Mouse (Mus musculus) lung, embryonic 14.5 days (tissue): ENCODE results near the gene Fitm1. TPM values are rescaled to one million over a fixed set of nuclear protein-coding genes. Genes with fewer than 3 reads are reported as not detected.

Experiments
- ATAC-seq: fragments of 200-750 bp; cut with Nextera tagmentation; 2 replicates; pipeline ENCODE4 v1.8.0; 2017; ENCODE audit warnings: mild to moderate bottlenecking, moderate TSS enrichment, moderate library complexity; ENCODE audit not compliant: insufficient read depth
- DNase-seq: peaks from one replicate; pipeline ENCODE4 v3.0.0-alpha.2; 2015
- H3K27ac ChIP-seq: fragments of 300-500 bp; sonication (generic); 2 replicates; pipeline ENCODE4 v1.5.1; 2014; ENCODE audit warnings: low read depth, mild to moderate bottlenecking, moderate library complexity
- H3K27me3 ChIP-seq: fragments of 300-500 bp; sonication (generic); 2 replicates; pipeline ENCODE4 v1.6.1; 2014; ENCODE audit warnings: low read length, control low read depth; ENCODE audit not compliant: insufficient read depth
- H3K36me3 ChIP-seq: fragments of 300-500 bp; sonication (generic); 2 replicates; pipeline ENCODE4 v1.6.1; 2014; ENCODE audit warnings: control low read depth; ENCODE audit not compliant: insufficient read depth
- H3K4me1 ChIP-seq: fragments of 300-500 bp; sonication (generic); 2 replicates; pipeline ENCODE4 v1.6.1; 2014; ENCODE audit warnings: antibody characterized with exemption, control low read depth; ENCODE audit not compliant: insufficient read depth
- H3K4me2 ChIP-seq: fragments of 300-500 bp; sonication (generic); 2 replicates; pipeline ENCODE4 v1.6.1; 2014; ENCODE audit warnings: mild to moderate bottlenecking
- H3K4me3 ChIP-seq: fragments of 300-500 bp; sonication (generic); 2 replicates; pipeline ENCODE4 v1.5.1; 2014; ENCODE audit warnings: low read depth, low read length
- H3K9ac ChIP-seq: fragments of 300-500 bp; sonication (generic); 2 replicates; pipeline ENCODE4 v1.6.1; 2014
- H3K9me3 ChIP-seq: fragments of 300-500 bp; sonication (generic); 2 replicates; pipeline ENCODE4 v1.6.1; 2016; ENCODE audit warnings: low read depth, low read length, control low read depth
- CTCF ChIP-seq: IDR thresholded peaks from 2 replicates; pipeline ENCODE4 v1.5.1; 2016; ENCODE audit warnings: antibody characterized with exemption, low read depth
- WGBS: fragments of 180-500 bp; shearing (Covaris S2); extraction: QIAGEN DNeasy Blood & Tissue Kit; methylation state at CpG from one replicate; pipeline ENCODE4 v1.1.7; 2014; 5-methylcytosine and 5-hydroxymethylcytosine counted together
- polyA plus RNA-seq: library from polyadenylated mRNA; unstranded; fragments of >200 nt; fragmentation: Nextera tagmentation; extraction: Ambion mirVana; gene quantifications from 2 replicates; pipeline ENCODE4 v1.2.1, GENCODE M21; 2014

Gene Fitm1
- polyA plus RNA-seq, 1 experiment from 2014 or later = 0.76 TPM

GRCm38 (mm10) chr14:55585566-55585960 lies 10.1 kb downstream of the Fitm1 start:
- DNase-seq (no peak), ATAC-seq (no peak)
- Histone ChIP-seq H3K4me3 (no peak overlapping the region; the same call in 1 of the 2 replicates), H3K9ac (no peak overlapping the region), H3K27me3 (no peaks in the 10 kb centered on the region), H3K27ac (peak overlapping the region; percentile 24; the same call in 1 of the 2 replicates), H3K36me3 (peaks cover 21% of the 10 kb centered on the region), H3K9me3 (no peaks in the 10 kb centered on the region), H3K4me2 (peak overlapping the region; percentile 81), H3K4me1 (0 out of 2 replicates have a peak, but pooled peaks cover 6% of the 10 kb centered on the region)
- 47% methylated on average over 6 of the region's 6 CpGs for WGBS
- no peak for TF ChIP-seq CTCF

- WGBS = 86% methylated on average over 2 of the region's 2 CpGs
- no peaks in the 10 kb centered on the region for H3K9me3 ChIP-seq
Observed at GRCm38 (mm10) chr14:55586149-55586548, 10.7 kb downstream of the Fitm1 start.

GRCm38 (mm10) chr14:55589271-55589670 lies 13.9 kb downstream of the Fitm1 start:
- WGBS = 98% methylated on average over 5 of the region's 5 CpGs
- Histone ChIP-seq H3K27me3 (no peaks in the 10 kb centered on the region), H3K4me3 (no peak overlapping the region), H3K9ac (no peak overlapping the region), H3K9me3 (no peaks in the 10 kb centered on the region), H3K4me2 (no peak overlapping the region), H3K27ac (no peak overlapping the region), H3K36me3 (peaks cover 19% of the 10 kb centered on the region), H3K4me1 (peaks cover 12% of the 10 kb centered on the region; the same call in 1 of the 2 replicates)
- ATAC-seq (no peak), DNase-seq (no peak)
- no peak for TF ChIP-seq CTCF

More at GRCm38 (mm10) chr14:55586149-55586548, 10.7 kb downstream of the Fitm1 start:
- peak overlapping the region; percentile 24; the same call in 1 of the 2 replicates for H3K27ac ChIP-seq
- TF ChIP-seq CTCF = no peak
- DNase-seq (no peak), ATAC-seq (no peak)
- peaks cover 15% of the 10 kb centered on the region for H3K36me3 ChIP-seq
- no peaks in the 10 kb centered on the region for H3K27me3 ChIP-seq
- H3K9ac ChIP-seq = no peak overlapping the region
- 0 out of 2 replicates have a peak, but pooled peaks cover 6% of the 10 kb centered on the region for H3K4me1 ChIP-seq
- H3K4me2 ChIP-seq = no peak overlapping the region
- H3K4me3 ChIP-seq = no peak overlapping the region

- H3K9me3 ChIP-seq = no peaks in the 10 kb centered on the region
- ATAC-seq (no peak), DNase-seq (no peak)
- peaks cover 12% of the 10 kb centered on the region; the same call in 1 of the 2 replicates for H3K4me1 ChIP-seq
- no peaks in the 10 kb centered on the region for H3K27me3 ChIP-seq
- peak overlapping the region; percentile 94 for H3K4me2 ChIP-seq
- TF ChIP-seq CTCF = no peak
- peak overlapping the region; percentile 63 for H3K9ac ChIP-seq
- peaks cover 25% of the 10 kb centered on the region for H3K36me3 ChIP-seq
- WGBS = 81% methylated on average over 11 of the region's 11 CpGs
- peak overlapping the region; percentile 88 for H3K4me3 ChIP-seq
- H3K27ac ChIP-seq = no peak overlapping the region
Observed at GRCm38 (mm10) chr14:55589771-55590448, 14.5 kb downstream of the Fitm1 start.

GRCm38 (mm10) chr14:55590748-55591330 lies 15.4 kb downstream of the Fitm1 start, which contains the start of gene Psme2:
Psme2 (minus strand) TSS chr14:55591113.
- Histone ChIP-seq H3K27me3 (no peaks in the 10 kb centered on the region), H3K4me2 (peak within 1 kb of the TSS; percentile 94), H3K4me1 (peaks cover 6% of the 10 kb centered on the region; the same call in 1 of the 2 replicates), H3K4me3 (peak within 1 kb of the TSS; percentile 88), H3K36me3 (peaks cover 34% of the 10 kb centered on the region), H3K9me3 (no peaks in the 10 kb centered on the region), H3K27ac (peak within 1 kb of the TSS; percentile 94), H3K9ac (peak within 1 kb of the TSS; percentile 79)
- TF ChIP-seq CTCF = no peak
- peak; percentile 98 for DNase-seq
- under 1% methylated on average over 22 of the region's 22 CpGs for WGBS
- peak; percentile 98 for ATAC-seq

- Histone ChIP-seq H3K9ac (peak within 1 kb of the TSS; percentile 79), H3K4me2 (peak within 1 kb of the TSS; percentile 94), H3K27me3 (no peaks in the 10 kb centered on the region), H3K4me1 (peaks cover 6% of the 10 kb centered on the region; the same call in 1 of the 2 replicates), H3K36me3 (peaks cover 40% of the 10 kb centered on the region), H3K9me3 (no peaks in the 10 kb centered on the region), H3K27ac (peak within 1 kb of the TSS; percentile 94), H3K4me3 (peak within 1 kb of the TSS; percentile 88)
- DNase-seq = peak; percentile 96
- WGBS = under 1% methylated on average over 31 of the region's 33 CpGs
- ATAC-seq = peak; percentile 93
- TF ChIP-seq CTCF = no peak
Observed at GRCm38 (mm10) chr14:55591331-55591891, 16.0 kb downstream of the Fitm1 start, which contains the start of gene Rnf31. Rnf31 (plus strand) TSS chr14:55591708.
